Mouse (Mus musculus): ENCODE measurements around the gene Gm21764. TPM values are rescaled to one million over a fixed set of nuclear protein-coding genes. Genes with fewer than 3 reads are reported as not detected.
"Not testable (repeated sequence)": the region's sequence is repeated elsewhere in the genome, so short reads cannot be mapped to it uniquely, and the experiment has no call there.

Gene Gm21764
- not detected in 2 replicates for total RNA-seq (2014; rRNA removed)
- not detected in 2 replicates for polyA plus RNA-seq (2012; rRNA removed)

GRCm38 (mm10) chrY:18061712-18062111 is at the start of gene Gm21764:
Gene Gm21764 (minus strand): TSS chrY:18061812.
- H3K36me3 ChIP-seq (ENCODE audit: control insufficient read depth, insufficient read depth, low read length); H3K27ac ChIP-seq (replicated peaks; ENCODE audit: insufficient read depth, low read depth, low read length); H3K79me2 ChIP-seq (ENCODE audit: control insufficient read depth, insufficient read depth, low read length); H3K4me1 ChIP-seq (ENCODE audit: control insufficient read depth, insufficient read depth, low read length); H3K9ac ChIP-seq (ENCODE audit: low read depth, low read length); DNase-seq (ENCODE audit: extremely low read depth, low read depth, low spot score); H3K4me3 ChIP-seq (ENCODE audit: insufficient read depth, low read depth, low read length); H3K27me3 ChIP-seq (ENCODE audit: control insufficient read depth, insufficient read depth, low read length): not testable (repeated sequence)
- WGBS: no CpG with 5 or more reads among the region's 3 CpGs

GRCm38 (mm10) chrY:18088816-18089215 is 27.2 kb upstream of the Gm21764 start, which contains the start of gene Ssty1:
Gene Ssty1 (plus strand): TSS chrY:18089116.
- not testable (repeated sequence) for H3K27ac ChIP-seq (replicated peaks; ENCODE audit: insufficient read depth, low read depth, low read length); H3K4me3 ChIP-seq (ENCODE audit: insufficient read depth, low read depth, low read length); H3K4me1 ChIP-seq (ENCODE audit: control insufficient read depth, insufficient read depth, low read length); DNase-seq (ENCODE audit: extremely low read depth, low read depth, low spot score); H3K27me3 ChIP-seq (ENCODE audit: control insufficient read depth, insufficient read depth, low read length); H3K9ac ChIP-seq (ENCODE audit: low read depth, low read length); H3K79me2 ChIP-seq (ENCODE audit: control insufficient read depth, insufficient read depth, low read length); H3K36me3 ChIP-seq (ENCODE audit: control insufficient read depth, insufficient read depth, low read length)

Other genes with a start within 250 kb of the Gm21764 start
- gene Gm21904, start 215.5 kb downstream of the Gm21764 start, total RNA-seq (2014; rRNA removed): not detected in 2 replicates
- gene Gm21904, start 215.5 kb downstream of the Gm21764 start, polyA plus RNA-seq (2012; rRNA removed): not detected in 2 replicates
- gene Gm20772, start 187.1 kb downstream of the Gm21764 start, total RNA-seq (2014; rRNA removed): not detected in 2 replicates
- gene Gm20772, start 187.1 kb downstream of the Gm21764 start, polyA plus RNA-seq (2012; rRNA removed): not detected in 2 replicates
- gene Gm20831, start 187.1 kb downstream of the Gm21764 start, total RNA-seq (2014; rRNA removed): not detected in 2 replicates
- gene Gm20831, start 187.1 kb downstream of the Gm21764 start, polyA plus RNA-seq (2012; rRNA removed): not detected in 2 replicates
- not detected in 2 replicates for gene Srsy, start 124.5 kb downstream of the Gm21764 start, total RNA-seq (2014; rRNA removed)
- gene Srsy, start 124.5 kb downstream of the Gm21764 start, polyA plus RNA-seq (2012; rRNA removed): not detected in 2 replicates
- not detected in 2 replicates for gene Ssty1, start 27.3 kb upstream of the Gm21764 start, total RNA-seq (2014; rRNA removed)
- not detected in 2 replicates for gene Ssty1, start 27.3 kb upstream of the Gm21764 start, polyA plus RNA-seq (2012; rRNA removed)

Data from liver, adult 2 months (tissue).